Mouse (Mus musculus): ENCODE measurements around the gene Hsf4.

Gene Hsf4

DNA sequence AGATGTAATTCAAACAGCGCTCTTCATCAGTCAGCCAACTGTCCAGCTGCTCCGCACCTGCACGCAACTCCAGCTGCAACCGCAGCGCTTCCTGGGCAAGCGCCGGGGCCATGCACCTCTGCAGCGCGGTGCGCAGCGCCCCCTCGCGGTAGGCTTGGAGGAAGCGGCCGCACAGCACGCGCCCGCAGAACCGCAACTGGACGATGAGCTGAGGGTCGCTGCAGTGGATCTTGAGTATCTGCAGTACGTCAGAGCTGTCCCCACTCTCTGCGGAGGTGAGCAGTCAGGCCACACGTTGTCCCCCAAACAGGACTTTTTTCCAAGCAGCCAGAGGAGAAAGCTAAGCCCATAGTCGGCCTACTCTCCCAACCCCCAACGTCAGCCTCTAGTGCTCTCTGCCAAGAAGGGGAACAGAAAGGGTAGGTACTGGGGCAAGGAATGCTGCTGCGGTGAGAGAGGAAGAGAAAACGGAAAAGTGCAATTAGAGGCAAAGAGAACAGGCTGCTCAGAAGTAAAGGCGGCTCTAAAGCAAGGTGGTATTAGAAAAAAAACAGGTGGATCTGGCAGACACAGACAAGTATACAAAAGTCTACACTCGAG is 9.8 kb upstream of the Hsf4 start:
- peak; percentile 78 for DNase-seq (ENCODE audit: low read depth, low spot score)

DNA sequence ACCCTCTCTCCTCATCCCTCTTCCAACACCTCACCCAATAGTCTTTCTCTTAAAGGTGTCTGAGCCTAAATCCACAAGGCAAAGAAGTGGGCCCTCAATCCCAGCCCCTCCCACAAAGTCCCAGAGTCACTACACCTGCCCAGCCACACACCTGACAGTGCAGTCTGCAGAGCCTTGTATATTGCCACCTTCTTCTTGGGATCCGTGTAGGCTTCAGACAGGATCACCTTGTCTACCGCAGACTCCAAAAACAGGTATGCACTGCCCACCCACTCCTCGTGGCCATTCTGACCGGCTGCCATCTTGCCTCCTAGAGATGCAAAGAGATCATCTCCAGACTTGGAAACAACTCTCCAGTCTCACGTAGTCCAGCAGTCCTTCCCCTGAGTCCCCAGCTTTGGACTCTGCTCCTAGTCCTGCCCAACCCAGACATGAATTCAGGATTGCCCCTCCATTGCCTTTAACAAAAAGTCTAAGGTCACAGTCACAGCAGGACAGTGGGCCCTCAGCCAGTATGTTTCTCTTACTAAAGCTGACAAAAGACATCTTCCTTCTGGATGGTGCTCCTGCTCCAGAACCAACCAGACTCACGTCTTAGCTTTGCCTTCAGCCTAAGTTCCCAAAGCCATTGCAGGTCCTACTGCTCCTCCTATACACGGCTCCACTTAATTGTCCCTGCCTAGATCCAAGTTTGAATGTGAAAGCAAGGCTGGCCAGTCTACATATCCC is 9.1 kb upstream of the Hsf4 start:
- DNase-seq (ENCODE audit: low read depth, low spot score): no peak

DNA sequence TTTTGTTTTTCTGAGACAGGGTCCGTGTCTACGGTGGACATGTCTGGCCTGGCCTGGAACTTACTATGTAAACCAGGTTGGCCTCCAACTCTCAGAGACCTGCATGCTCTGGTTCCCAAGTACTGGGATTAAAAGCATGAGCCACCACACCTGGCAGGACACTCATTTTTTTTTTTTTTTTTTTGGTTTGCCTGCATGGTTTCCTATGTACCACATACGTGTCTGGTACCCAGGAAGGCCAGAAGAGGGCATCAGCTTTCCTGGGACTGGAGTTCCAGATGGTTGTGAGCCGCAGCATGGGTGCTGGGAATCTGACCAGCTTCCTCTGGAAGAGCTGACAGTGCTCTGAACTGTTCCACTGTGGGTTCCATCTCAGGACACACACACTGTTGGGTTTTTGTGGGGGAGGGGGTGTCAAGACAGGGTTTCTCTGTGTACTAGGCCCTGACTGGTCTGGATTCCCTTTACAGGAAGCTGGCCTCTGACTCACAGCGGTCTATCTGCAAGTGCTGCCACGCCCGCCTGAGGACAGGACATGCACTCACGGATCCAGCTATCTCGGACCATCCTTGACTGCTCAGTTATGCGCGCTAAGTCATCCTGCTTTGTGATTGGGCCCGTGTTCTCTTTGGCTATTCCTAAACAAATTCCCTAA is 8.1 kb upstream of the Hsf4 start:
- no peak for DNase-seq (ENCODE audit: low read depth, low spot score)

DNA sequence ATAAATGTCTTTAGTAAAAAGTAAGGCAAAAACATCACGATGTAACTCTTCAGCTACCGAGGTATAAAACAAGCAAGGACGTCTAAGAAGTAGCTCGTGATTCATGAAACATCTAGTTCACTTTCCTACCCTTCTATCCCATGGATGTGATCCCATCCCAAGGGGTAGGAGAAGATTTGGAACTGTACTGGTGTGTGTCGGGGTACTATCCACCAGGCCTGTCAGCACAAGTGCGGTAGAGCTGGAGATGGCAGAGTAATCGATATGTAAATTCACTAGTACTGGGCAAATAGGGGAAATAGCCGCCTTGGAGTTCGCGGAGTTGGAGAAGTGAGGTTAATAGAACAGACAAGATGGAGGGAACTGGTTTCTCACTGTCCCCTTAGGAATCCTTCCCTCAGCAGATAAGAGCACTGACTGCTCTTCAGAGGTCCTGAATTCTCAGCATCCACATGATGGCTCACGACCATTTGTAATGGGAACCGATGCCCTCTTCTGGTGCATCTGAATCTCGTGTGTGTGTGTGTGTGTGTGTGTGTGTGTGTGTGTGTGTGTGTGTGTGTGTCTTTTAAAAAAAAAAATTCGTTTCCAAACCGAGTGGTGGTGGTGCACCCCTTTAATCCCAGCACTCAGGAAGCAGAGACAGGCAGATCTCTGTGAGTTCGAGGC is 6.2 kb upstream of the Hsf4 start:
- no peak for DNase-seq (ENCODE audit: low read depth, low spot score)

DNA sequence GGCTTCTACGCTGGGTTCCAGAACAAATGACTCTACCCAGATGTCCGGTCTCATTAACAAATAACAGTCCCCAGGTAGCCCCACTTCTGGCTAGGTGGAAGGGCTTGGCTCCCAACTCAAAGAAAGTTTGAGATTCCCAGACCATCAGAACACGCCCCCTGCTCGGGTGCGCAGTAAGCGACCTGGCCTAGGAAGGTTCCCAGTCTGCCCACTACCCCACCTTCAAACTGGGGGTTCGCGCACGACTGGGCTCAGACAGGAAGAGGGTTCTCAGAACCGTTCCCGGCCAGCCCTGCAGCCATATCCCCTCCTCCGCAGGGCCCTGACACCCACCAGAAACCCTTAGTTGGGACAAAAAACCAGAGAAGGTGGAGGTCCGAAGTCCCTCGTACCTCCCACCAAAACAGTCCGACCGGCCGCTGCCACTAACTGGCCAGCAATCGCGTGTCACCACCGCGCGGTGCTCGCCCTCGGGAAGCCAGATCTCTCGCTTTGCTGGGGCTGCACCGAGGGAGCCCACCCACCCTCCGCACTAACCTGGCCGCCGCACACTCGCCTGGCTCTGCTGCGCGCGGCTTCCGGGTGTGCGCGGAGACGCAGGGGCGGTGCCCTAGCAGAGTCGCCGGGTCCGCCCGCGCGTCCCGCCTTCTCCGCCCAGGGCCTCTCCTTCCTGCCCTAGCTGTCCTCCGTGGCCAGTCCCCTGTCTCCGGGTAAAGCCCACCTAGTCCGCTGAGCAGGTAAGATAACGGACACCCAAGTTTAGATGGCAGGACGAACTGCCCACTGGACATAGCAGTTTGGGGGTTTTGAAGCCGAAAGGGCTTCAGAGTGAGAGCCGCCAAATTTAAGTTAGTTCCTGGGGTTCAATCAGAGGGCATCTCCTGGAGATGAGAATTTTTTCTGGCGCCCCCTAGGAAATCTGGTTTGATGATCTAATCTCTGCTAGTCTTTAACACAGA is 5.3 kb upstream of the Hsf4 start, which contains the start of the genes Tradd and Fbxl8:
Gene Tradd (minus strand): TSS at position 586 of the 959 bp plus-strand sequence.
Gene Fbxl8 (plus strand): TSS at position 625 of the 959 bp plus-strand sequence.
- no peak for DNase-seq (ENCODE audit: low read depth, low spot score)

DNA sequence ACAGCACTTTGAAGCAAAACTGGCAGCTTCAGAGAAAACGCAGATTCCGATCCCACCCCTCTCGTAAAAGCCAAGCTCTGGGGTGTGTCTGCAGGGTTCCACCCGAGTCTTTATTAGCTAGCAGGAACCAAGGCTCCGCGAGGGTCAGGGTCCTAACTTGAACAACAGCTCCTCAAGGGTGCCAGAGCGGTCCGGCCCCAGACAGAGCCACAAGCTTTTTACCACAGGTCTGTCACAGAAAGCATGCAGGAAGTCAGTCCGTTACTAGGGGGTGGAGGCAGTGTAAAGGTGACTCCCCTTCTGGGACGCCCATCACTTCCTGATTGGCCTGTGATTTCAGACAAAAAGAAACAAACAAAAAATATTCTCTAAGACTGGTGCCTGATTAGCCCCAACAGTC is 4.5 kb upstream of the Hsf4 start:
- DNase-seq (ENCODE audit: low read depth, low spot score): no peak

DNA sequence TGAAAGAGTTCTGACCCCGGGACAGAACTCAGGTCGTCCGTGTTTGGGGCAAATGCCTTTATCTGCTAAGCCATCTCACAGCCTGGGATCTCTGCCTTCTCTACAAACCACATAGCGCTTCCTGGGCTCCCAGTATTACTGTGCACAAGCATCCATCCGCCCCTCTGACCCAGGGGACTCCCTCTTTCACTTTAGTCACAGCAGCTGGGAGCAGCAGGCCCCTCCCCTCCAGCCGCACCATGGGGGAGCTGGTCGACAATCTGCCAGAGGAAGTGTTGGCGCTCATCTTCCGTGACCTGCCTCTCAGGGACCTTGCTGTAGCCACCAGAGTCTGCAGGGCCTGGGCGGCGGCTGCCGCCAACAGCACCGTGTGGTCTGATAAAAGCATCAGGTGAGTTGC is 2.8 kb upstream of the Hsf4 start:
- DNase-seq (ENCODE audit: low read depth, low spot score): no peak

DNA sequence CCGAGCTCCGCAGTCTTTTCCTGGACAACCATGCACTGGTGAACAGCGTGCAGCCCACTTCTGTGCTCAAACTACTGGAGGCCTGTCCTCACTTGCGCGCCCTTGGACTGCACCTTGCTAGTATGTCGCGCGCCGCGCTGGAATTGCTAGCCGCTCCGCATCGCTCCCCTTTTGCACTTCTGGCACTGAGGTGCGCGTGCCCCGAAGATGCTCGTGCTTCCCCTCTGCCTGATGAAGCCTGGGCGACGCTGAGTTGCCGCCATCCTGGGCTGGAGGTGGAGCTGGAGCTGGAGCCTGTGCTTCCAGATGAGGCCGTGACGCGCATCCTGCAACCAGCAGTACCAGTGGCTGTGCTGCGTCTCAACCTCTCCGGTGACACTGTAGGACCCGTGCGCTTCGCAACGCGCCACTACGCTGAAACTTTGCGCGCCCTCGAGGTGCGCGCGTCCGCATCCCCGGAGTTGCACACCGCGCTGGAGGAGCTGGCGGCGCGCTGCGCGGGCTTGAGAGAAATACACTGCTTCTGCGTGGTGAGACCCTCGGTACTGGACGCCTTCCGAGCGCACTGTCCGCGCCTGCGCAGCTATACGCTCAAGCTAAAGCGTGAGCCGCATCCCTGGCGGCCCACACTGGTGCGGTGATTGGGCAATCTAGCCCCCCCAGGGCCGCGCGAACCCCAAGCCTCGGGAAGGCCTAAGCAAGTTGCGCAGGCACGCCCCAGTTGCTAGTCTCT is 1.1 kb upstream of the Hsf4 start:
- DNase-seq (ENCODE audit: low read depth, low spot score): peak; percentile 76

DNA sequence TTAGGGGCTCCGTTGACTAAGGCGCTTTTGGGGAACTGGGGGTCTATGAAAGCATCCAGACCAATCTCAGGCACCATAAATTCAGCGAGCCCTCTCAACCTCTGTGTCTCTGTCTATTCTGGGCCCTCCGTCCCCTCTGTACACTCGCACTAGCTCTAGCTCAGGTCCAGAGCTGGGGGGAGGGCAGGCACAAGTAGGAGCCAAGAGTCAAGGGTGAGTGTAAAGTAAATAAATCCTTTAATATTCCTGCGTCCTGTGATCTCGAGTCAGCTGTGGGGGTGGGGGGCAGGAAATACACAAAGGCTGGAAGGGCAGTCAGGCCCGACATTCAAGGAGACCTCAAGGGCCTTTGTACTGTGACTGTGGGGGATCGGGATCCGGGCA is 534 bp upstream of the Hsf4 start:
- no peak for DNase-seq (ENCODE audit: low read depth, low spot score)

DNA sequence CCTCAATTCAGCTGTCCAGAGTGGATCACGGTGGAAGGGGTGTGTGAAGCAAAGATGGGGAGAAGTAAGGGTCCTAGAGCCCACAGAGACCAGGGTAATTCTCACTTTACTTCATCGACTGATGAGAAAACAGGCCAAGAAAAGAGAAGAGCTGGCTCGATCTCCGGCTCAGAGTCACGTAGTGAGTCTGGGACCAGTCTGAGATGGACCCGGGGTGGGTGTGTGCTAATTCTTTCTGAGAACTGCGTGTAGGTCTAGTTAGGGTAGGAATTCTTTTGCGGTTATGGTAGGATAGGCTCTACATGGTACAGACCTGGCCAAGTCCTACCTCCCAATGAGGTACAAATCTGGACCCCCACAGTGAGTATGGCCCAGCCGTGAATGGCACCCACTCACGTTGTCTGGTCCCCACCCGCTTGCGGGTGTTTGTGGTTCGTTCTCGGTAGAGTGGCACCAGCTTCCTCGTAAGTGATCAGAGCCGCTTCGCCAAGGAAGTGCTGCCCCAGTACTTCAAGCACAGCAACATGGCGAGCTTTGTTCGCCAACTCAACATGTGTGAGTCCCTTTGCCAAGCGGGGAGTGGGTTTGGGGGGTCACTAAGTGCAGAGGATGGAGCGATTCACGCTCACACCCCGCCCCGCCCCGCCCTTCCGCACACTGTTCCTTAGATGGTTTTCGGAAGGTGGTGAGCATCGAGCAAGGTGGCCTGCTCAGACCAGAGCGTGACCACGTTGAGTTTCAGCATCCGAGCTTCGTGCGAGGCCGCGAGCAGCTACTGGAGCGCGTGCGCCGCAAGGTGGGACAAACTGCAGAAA is 707 bp downstream of the Hsf4 start:
- no peak for DNase-seq (ENCODE audit: low read depth, low spot score)

DNA sequence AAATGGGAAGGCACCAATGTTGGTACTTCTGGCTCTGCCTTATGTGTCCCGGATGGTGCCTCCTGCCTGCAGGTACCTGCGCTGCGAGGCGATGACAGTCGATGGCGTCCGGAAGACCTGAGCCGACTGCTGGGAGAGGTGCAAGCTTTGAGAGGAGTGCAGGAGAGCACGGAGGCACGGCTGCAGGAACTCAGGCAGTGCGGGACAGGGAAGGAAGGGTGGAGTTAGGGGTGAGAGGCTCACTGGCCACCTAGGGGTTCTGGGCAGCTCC is 1.2 kb downstream of the Hsf4 start:
- DNase-seq (ENCODE audit: low read depth, low spot score): no peak

DNA sequence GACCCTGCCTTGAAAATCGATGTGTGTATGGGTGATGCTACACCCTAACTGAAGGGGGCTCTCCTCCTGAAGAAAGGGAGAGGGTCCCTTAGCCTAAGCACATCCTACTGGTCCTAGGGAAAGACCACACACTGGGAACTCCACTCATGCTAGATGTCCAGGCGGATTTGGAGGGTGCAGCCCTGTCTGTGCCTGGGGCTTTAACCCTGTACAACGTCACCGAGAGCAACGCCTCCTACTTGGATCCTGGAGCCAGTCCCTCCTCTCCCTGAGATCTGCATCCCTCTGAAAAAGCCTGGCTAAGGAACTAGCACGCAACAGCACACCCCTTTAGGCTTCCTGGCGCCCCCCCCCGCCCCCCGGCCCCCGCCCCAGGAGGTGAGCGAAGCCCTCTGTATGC is 5.8 kb downstream of the Hsf4 start:
- DNase-seq (ENCODE audit: low read depth, low spot score): no peak

DNA sequence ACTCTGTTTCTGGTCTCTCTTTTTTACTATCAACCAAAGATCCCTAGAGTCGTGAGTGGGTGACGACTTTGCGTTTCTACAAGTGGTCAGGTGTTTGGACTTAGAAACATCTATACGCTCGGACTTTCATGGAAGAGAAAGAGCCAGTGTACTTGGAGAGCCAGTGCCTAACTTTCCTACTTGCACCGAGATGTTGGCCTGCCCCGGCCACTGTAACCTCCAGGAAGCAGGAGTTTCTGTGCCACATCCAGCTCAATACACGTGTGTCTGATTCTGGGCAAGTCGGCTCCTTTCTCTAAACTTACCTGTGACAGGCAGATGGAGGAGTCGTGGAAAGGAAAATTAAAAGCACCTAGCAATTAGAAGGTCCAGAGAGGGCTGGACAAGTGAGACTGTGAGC is 6.2 kb downstream of the Hsf4 start, which contains the start of gene Nol3:
Gene Nol3 (plus strand): TSS at position 301 of the 400 bp plus-strand sequence.
- no peak for DNase-seq (ENCODE audit: low read depth, low spot score)

DNA sequence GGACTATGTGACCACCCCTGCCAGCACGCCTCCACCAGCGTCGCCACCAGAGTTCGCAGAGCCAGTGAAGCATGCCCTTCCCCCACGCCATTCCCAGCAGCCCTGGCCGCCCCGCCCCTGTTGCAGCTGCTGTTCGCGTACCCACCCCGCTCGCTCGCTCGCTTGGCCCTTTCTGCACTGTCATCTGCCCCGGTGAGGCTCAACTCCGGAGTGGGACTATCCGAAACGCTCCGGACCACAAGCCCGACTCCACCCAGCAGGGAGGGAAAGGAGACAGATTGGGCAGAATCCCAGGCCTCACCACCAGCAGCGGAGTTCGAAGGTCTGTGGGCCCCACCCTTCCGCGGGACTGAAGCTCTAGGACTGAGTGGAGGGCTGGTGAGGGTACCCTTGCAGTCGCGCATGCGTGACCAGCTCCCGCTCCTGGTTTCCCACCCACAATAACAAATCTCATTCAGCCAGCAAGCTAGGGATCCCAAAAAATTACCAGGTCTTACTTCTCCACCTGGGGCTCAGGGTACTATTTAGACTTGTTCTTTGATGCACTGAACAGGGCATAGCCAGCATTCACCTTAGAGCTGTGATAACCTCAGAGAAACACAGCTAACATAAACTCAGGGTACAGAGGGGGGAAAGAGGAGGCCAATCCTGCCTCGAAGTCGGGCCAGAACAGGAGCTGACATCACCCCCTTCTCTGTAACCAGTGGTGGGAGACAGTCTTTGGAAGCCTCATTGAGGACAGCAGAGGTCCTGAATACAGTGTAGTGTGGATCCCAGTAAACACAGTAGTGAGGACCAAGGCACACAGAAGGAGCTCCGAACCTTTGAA is 6.9 kb downstream of the Hsf4 start:
- no peak for DNase-seq (ENCODE audit: low read depth, low spot score)

DNA sequence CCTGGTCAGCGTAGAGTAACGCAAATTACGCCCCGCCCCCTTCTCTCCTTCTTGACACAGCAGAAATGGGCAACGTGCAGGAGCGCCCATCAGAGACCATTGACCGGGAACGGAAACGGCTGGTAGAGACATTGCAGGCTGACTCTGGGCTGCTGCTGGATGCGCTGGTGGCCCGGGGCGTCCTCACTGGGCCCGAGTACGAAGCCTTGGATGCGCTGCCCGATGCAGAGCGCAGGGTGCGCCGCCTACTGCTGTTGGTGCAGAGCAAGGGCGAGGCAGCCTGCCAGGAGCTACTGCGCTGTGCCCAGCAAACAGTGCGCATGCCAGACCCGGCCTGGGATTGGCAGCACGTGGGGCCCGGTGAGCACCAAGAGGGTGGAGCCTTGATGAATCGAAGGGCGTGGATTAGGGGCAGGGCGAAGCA is 9.3 kb downstream of the Hsf4 start:
- no peak for DNase-seq (ENCODE audit: low read depth, low spot score)

DNA sequence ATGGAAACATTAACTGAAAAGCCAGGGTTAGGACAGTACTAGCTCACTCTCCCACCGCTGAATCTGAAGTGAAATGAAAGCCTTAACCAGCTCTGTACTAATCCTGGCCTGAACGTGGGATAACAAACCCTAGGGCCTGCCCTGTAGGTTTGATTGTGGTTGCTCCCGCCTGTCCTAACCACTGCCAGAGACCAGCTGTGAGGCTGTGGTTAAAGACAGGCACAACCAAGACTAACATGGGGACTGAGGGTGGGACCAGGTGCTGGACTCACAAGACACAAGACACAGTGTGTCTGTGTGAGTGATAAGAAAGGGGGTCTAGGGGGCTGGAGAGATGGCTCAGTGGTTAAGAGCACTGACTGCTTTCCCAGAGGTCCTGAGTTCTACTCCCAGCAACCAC is 11.0 kb downstream of the Hsf4 start:
- DNase-seq (ENCODE audit: low read depth, low spot score): no peak

DNA sequence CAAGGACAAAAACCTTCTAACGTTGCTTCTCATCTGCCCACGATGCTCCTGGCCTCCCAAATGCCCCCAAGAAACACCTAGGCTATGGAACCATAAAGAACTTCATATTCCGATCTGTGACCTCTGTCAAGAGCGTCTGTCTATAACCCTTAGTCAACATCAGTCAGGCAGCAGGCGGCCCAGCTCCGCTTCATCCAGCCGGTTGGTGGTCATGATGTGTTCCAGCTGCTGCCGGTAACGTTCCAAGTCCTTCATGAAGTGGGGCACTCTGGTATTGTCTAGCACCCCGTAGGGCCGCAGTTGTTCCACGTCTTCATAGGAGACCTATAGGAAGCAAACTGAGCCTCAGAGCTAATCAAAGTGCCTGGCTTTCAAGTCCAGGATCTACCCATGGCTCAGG is 12.2 kb downstream of the Hsf4 start:
- no peak for DNase-seq (ENCODE audit: low read depth, low spot score)

DNA sequence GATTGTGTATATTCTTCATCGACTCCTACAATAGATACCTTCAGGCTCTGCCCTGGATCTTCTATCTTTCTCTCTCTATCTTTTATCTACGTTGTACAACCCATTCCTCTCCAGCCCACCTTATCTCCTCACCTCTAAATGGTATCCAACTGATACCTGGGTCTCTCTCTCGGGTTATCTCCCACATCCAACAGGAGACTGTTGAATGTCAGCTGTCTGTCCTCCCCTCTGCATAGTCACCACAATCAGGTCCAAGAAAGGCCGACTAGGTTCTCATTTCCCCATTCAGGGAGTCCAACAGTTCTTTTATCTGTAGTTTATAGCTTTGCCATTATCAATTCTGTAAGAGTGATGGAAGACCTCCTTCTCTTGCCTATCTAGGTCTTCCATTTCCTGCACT is 12.6 kb downstream of the Hsf4 start:
- DNase-seq (ENCODE audit: low read depth, low spot score): no peak

DNA sequence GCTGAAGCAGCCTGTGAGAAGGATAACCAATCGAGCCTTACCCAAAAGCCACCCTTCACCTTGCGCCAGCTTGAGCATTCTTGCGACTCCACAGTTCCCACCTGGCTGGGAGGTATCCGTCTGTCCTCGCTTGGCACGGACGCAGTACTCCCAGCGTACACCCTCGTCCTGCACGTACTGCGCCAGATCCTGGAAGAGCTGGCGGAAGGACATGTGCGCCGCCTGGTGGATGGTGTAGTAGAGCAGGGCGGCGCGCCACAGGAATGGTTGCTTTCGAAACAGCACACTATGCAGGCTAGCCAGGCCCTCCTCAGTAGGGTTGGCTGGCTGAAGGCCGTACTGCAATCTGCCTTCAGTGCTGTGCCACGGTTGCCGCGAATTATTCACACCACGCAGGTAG is 13.5 kb downstream of the Hsf4 start:
- DNase-seq (ENCODE audit: low read depth, low spot score): peak; percentile 48

Data from forelimb bud, embryonic 11.5 days (tissue).